Mouse (Mus musculus) bone marrow, adult 2 months (tissue): ENCODE data around the gene Stra6l.

ENCODE experiments used
- CTCF ChIP-seq: fragments of 200-500 bp; IDR thresholded peaks from 2 replicates; pipeline ENCODE4 v1.5.1; 2011; ENCODE audit warnings: low read length, control low read depth; ENCODE audit not compliant: control insufficient read depth, insufficient read depth
- POLR2A ChIP-seq: fragments of 200-500 bp; IDR thresholded peaks from 2 replicates; pipeline ENCODE4 v1.6.1; 2011; ENCODE audit warnings: low read depth, mild to moderate bottlenecking, control low read depth, low read length, borderline replicate concordance; ENCODE audit not compliant: control insufficient read depth

DNA sequence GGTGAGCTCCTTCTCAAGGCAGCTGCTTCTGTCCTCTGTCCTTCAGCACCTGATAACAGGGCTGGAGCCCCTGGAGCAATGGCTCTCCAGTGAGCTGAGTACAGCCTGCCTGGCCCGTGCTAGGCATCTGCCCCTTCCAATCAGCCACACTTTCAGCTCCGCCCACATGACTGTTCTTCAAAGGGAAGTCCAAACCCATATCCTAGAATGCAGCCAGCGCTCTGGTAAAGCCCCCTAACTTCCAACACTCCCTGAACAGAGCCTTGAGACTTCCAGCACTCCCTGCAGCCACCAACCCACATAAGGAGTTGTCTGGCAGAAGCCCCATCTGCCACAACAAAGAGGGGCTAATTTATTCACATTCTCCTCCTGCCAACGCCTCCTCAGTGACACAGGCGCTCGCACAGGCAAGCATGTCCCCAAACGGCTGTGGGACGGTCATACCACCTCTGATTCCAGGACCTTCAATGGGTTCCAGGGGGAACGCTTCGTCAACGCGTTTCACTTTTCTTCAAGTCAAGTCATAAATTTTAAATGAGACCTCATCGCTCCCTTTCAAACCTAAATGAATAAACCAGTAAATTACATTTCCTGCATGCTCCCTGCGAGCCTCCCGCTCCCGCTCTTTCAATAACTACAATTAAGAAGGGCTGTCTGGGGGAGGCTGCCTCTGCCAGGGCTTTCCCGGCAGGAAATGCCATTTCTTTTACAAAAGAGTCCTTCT, 29.1 kb upstream of the Stra6l start:
- no peak for TF ChIP-seq CTCF
- TF ChIP-seq POLR2A, result no peak
